Mouse (Mus musculus) CH12.LX (cell line): Measurements from ENCODE around the gene Pde4b.

Experiments
- CTCF ChIP-seq, 2 experiments: IDR thresholded peaks in 1 of 2; conservative IDR thresholded peaks in 1 of 2; 2 replicates each; pipeline ENCODE4 v1.5.1; 2011 to 2012; ENCODE audit warnings: low read depth in 2 of 2, low read length in 2 of 2, improper control_type of control experiment in 1 of 2, inconsistent platforms in 1 of 2, mild to moderate bottlenecking in 1 of 2, moderate library complexity in 1 of 2
- EP300 ChIP-seq: IDR thresholded peaks from 2 replicates; pipeline ENCODE4 v1.6.1; 2011; ENCODE audit warnings: low read length, improper control_type of control experiment
- ETS1 ChIP-seq: conservative IDR thresholded peaks from 2 replicates; pipeline ENCODE4 v1.6.1; 2012; ENCODE audit warnings: low read depth, mild to moderate bottlenecking, inconsistent platforms, low read length, improper control_type of control experiment, moderate library complexity
- KAT2A ChIP-seq: IDR thresholded peaks from 2 replicates; pipeline ENCODE4 v1.6.1; 2012; ENCODE audit warnings: low read length, improper control_type of control experiment, inconsistent platforms; ENCODE audit not compliant: insufficient replicate concordance
- MAFK ChIP-seq: IDR thresholded peaks from 2 replicates; pipeline ENCODE4 v1.6.1; 2011; ENCODE audit warnings: low read length, improper control_type of control experiment; ENCODE audit not compliant: insufficient replicate concordance
- MAZ ChIP-seq: IDR thresholded peaks from 2 replicates; pipeline ENCODE4 v1.6.1; 2012; ENCODE audit warnings: low read depth, mild to moderate bottlenecking, inconsistent platforms, low read length, improper control_type of control experiment, moderate library complexity
- PAX5 ChIP-seq: IDR thresholded peaks from 2 replicates; pipeline ENCODE4 v1.6.1; 2012; ENCODE audit warnings: low read length, inconsistent platforms, mixed read lengths
- POLR2A ChIP-seq: IDR thresholded peaks from 2 replicates; pipeline ENCODE4 v1.6.1; 2011; ENCODE audit warnings: low read depth, mild to moderate bottlenecking, improper control_type of control experiment, low read length
- POLR2AphosphoS2 ChIP-seq: IDR thresholded peaks from 2 replicates; pipeline ENCODE4 v1.6.1; 2011; ENCODE audit warnings: low read depth, low read length, improper control_type of control experiment
- TCF12 ChIP-seq: IDR thresholded peaks from 2 replicates; pipeline ENCODE4 v1.6.1; 2014; ENCODE audit warnings: low read depth, mild to moderate bottlenecking, inconsistent platforms, low read length, improper control_type of control experiment
- UBTF ChIP-seq: IDR thresholded peaks from 2 replicates; pipeline ENCODE4 v1.6.1; 2012; ENCODE audit warnings: low read depth, mild to moderate bottlenecking, inconsistent platforms, low read length, improper control_type of control experiment, moderate library complexity
- USF1 ChIP-seq: IDR thresholded peaks from 2 replicates; pipeline ENCODE4 v1.6.1; 2014; ENCODE audit warnings: low read depth, mild to moderate bottlenecking, inconsistent platforms, low read length, improper control_type of control experiment
- USF2 ChIP-seq: conservative IDR thresholded peaks from 2 replicates; pipeline ENCODE4 v1.6.1; 2011; ENCODE audit warnings: low read depth, low read length, improper control_type of control experiment

GRCm38 (mm10) chr4:102538793-102539192 lies 451.4 kb downstream of the Pde4b start:
- TF ChIP-seq USF1 (no peak), CTCF (conservative IDR thresholded peaks at IDR 0.05 in 1 of 2, IDR thresholded peaks at IDR 0.05 in 1 of 2; ENCODE audit: low read depth in 2 of 2, low read length in 2 of 2) (no peak), MAFK (no peak), POLR2A (no peak), PAX5 (no peak), UBTF (no peak), TCF12 (no peak), EP300 (no peak), USF2 (no peak), KAT2A (no peak), MAZ (no peak), POLR2AphosphoS2 (no peak), ETS1 (no peak)
